Mouse (Mus musculus): ENCODE results near the gene Cpvl.

The Cpvl gene

GRCm38 (mm10) chr6:53978571-53978970 lies at the start of gene Cpvl:
Gene Cpvl (minus strand): TSS chr6:53978671.
- no peak for DNase-seq

- no peak for DNase-seq
Observed at GRCm38 (mm10) chr6:54023846-54024245, 45.4 kb upstream of the Cpvl start.

GRCm38 (mm10) chr6:54021123-54021789 lies 42.8 kb upstream of the Cpvl start:
- peak; percentile 40 for DNase-seq

GRCm38 (mm10) chr6:54018861-54019260 lies 40.4 kb upstream of the Cpvl start:
- no peak for DNase-seq

GRCm38 (mm10) chr6:54018038-54018437 lies 39.6 kb upstream of the Cpvl start:
- DNase-seq, result no peak

GRCm38 (mm10) chr6:54012163-54012562 lies 33.7 kb upstream of the Cpvl start:
- no peak for DNase-seq

GRCm38 (mm10) chr6:54010362-54010761 lies 31.9 kb upstream of the Cpvl start:
- no peak for DNase-seq

- DNase-seq, result no peak
Observed at GRCm38 (mm10) chr6:54009293-54009692, 30.8 kb upstream of the Cpvl start.

- DNase-seq, result no peak
Observed at GRCm38 (mm10) chr6:54008448-54009120, 30.1 kb upstream of the Cpvl start.

- DNase-seq, result no peak
Observed at GRCm38 (mm10) chr6:54005302-54005701, 26.8 kb upstream of the Cpvl start.

GRCm38 (mm10) chr6:53996226-53996955 lies 17.9 kb upstream of the Cpvl start:
- no peak for DNase-seq

- no peak for DNase-seq
Observed at GRCm38 (mm10) chr6:53995519-53995918, 17.0 kb upstream of the Cpvl start.

- no peak for DNase-seq
Observed at GRCm38 (mm10) chr6:53992386-53992785, 13.9 kb upstream of the Cpvl start.

- DNase-seq, result no peak
Observed at GRCm38 (mm10) chr6:53987235-53987634, 8.8 kb upstream of the Cpvl start.

GRCm38 (mm10) chr6:53986273-53986985 lies 8.0 kb upstream of the Cpvl start:
- peak; percentile 16 for DNase-seq

GRCm38 (mm10) chr6:53983820-53984219 lies 5.3 kb upstream of the Cpvl start:
- DNase-seq, result no peak

- peak; percentile 23 for DNase-seq
Observed at GRCm38 (mm10) chr6:53982612-53983011, 4.1 kb upstream of the Cpvl start.

- no peak for DNase-seq
Observed at GRCm38 (mm10) chr6:53982047-53982600, 3.7 kb upstream of the Cpvl start.

- DNase-seq, result no peak
Observed at GRCm38 (mm10) chr6:53980817-53981480, 2.5 kb upstream of the Cpvl start.

GRCm38 (mm10) chr6:53974040-53974439 lies 4.4 kb downstream of the Cpvl start:
- no peak for DNase-seq

- DNase-seq, result no peak
Observed at GRCm38 (mm10) chr6:53973468-53973867, 5.0 kb downstream of the Cpvl start.

GRCm38 (mm10) chr6:53972238-53972743 lies 6.2 kb downstream of the Cpvl start:
- DNase-seq, result no peak
